Mouse (Mus musculus): Measurements from ENCODE around the gene Cyb5b.

GRCm38 (mm10) chr8:107187631-107188030 lies 37.2 kb downstream of the Cyb5b start:
- TF ChIP-seq POLR2A (IDR thresholded peaks at IDR 0.05; ENCODE audit: insufficient read depth, low read depth, low read length), result no peak
- TF ChIP-seq CTCF (IDR thresholded peaks at IDR 0.05; ENCODE audit: insufficient read depth, low read depth, low read length), result no peak

Measured in olfactory bulb, adult 2 months (tissue).